ENCODE assay signal across 27 mouse cellular contexts in the genomic region with DNA sequence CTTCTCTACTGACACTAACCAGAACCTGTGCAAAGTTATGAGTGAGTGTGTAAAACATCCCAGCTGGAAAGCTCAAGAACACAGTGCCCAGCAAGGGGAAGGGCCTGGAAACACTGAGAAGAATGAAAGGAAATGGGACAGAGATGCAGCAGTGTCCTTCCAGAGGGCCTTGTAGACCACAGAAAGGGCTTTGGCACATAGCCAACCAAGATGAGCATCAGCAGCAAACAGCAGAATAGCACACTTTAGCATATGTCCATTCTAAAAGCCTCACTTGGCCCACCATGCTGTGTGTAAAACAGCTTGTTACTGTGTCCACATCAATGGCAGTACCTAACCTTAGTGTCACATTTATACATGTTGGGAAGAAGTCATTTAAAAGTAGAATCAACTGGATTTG.
A peak's percentile ranks its signal among the peaks of the same experiment; 100 is the strongest.
DNase-seq lines count a peak whose midpoint lies in the region; ATAC-seq and TF ChIP-seq lines count a peak whose summit lies in the region.
"Had no signal": no experiment of that assay in that cellular context is flagged by ENCODE, and none has a peak within 500 bp of the region (broad histone marks: within the 10 kb centered on the region; RNA-seq: fewer than 3 reads in every experiment).

No protein-coding gene starts in this region.

- no peaks in the 10 kb centered on the region for H3K4me1 ChIP-seq in forebrain, embryonic 14.5 days (ENCODE audit: control insufficient read depth, insufficient read depth, low read length)
- H3K4me1 ChIP-seq in forebrain, embryonic 12.5 days: no peaks in the 10 kb centered on the region
- H3K4me1 ChIP-seq in lung, embryonic 14.5 days (ENCODE audit: insufficient read depth): no peaks in the 10 kb centered on the region
- H3K4me1 ChIP-seq: liver, embryonic 15.5 days; midbrain, embryonic 10.5 days had no signal

- no peak overlapping the region for H3K9ac ChIP-seq in forebrain, embryonic 14.5 days (ENCODE audit: low read length)
- H3K9ac ChIP-seq in forebrain, embryonic 12.5 days: no peak overlapping the region
- no peak overlapping the region for H3K9ac ChIP-seq in lung, embryonic 14.5 days
- H3K9ac ChIP-seq: hindbrain, embryonic 14.5 days; limb, embryonic 12.5 days; liver, embryonic 15.5 days had no signal

- no peak overlapping the region for H3K27ac ChIP-seq in forebrain, embryonic 14.5 days (ENCODE audit: low read depth, low read length)
- no peak overlapping the region for H3K27ac ChIP-seq in forebrain, embryonic 12.5 days
- H3K27ac ChIP-seq in lung, embryonic 14.5 days (ENCODE audit: low read depth): no peak overlapping the region
- H3K27ac ChIP-seq: hindbrain, embryonic 14.5 days; limb, embryonic 12.5 days; liver, embryonic 15.5 days; midbrain, embryonic 10.5 days; stomach, postnatal 0 days had no signal

- H3K4me2 ChIP-seq in forebrain, embryonic 14.5 days (ENCODE audit: low read length): no peak overlapping the region
- no peak overlapping the region for H3K4me2 ChIP-seq in forebrain, embryonic 12.5 days
- no peak overlapping the region for H3K4me2 ChIP-seq in lung, embryonic 14.5 days
- H3K4me2 ChIP-seq: heart, embryonic 11.5 days; hindbrain, embryonic 14.5 days; limb, embryonic 12.5 days; liver, embryonic 15.5 days had no signal

- DNase-seq in forebrain, embryonic 14.5 days (ENCODE audit: low spot score): peak; percentile 8
- peak; percentile 67 for DNase-seq in lung, embryonic 14.5 days
- DNase-seq in lung, postnatal 36 days: no peak
- DNase-seq in ovary, postnatal 14 days (ENCODE audit: low spot score): peak; percentile 4
- no peak for DNase-seq in ovary, adult 18-20 months (ENCODE audit: low spot score)
- DNase-seq in testis, postnatal 10 days (ENCODE audit: low spot score): no peak
- DNase-seq: adrenal gland, adult 2 months; cerebellum, adult 8-10 months; gastrocnemius, postnatal 25 days; heart, adult 11 months; heart, postnatal 36 days; kidney, adult 11 months; kidney, postnatal 14 days; layer of hippocampus, adult 9-11 months; right cerebral cortex, postnatal 4 days; thymus, adult 2 months; thymus, postnatal 36 days had no signal

- H3K4me3 ChIP-seq in forebrain, embryonic 14.5 days (ENCODE audit: low read depth, low read length): no peak overlapping the region
- H3K4me3 ChIP-seq in forebrain, embryonic 12.5 days (replicated peaks): no peak overlapping the region
- H3K4me3 ChIP-seq in lung, embryonic 14.5 days (ENCODE audit: low read depth, low read length): no peak overlapping the region
- H3K4me3 ChIP-seq: erythroblast, embryonic 14.5 days; limb, embryonic 12.5 days; liver, embryonic 15.5 days; midbrain, embryonic 10.5 days had no signal

- TF ChIP-seq CTCF in lung, embryonic 14.5 days (IDR thresholded peaks at IDR 0.05; ENCODE audit: low read depth): no peak

- H3K9me3 ChIP-seq in forebrain, embryonic 14.5 days (replicated peaks; ENCODE audit: control insufficient read depth, low read length): no peaks in the 10 kb centered on the region
- no peaks in the 10 kb centered on the region for H3K9me3 ChIP-seq in forebrain, embryonic 12.5 days
- H3K9me3 ChIP-seq in lung, embryonic 14.5 days (ENCODE audit: low read depth, low read length): no peaks in the 10 kb centered on the region
- H3K9me3 ChIP-seq: limb, embryonic 12.5 days; liver, embryonic 15.5 days; midbrain, embryonic 10.5 days had no signal

- no peak for ATAC-seq in forebrain, embryonic 14.5 days
- no peak for ATAC-seq in forebrain, embryonic 12.5 days (ENCODE audit: low FRiP score)
- no peak; the same call in 1 of the 2 replicates for ATAC-seq in lung, embryonic 14.5 days (ENCODE audit: insufficient read depth)
- ATAC-seq: CD4-positive, CD25-positive, alpha-beta regulatory T cell, adult 4 months; inflammation-experienced regulatory T-cells, adult 6 months had no signal

- no peaks in the 10 kb centered on the region for H3K27me3 ChIP-seq in forebrain, embryonic 14.5 days (replicated peaks; ENCODE audit: control insufficient read depth, insufficient read depth, low read length)
- no peaks in the 10 kb centered on the region for H3K27me3 ChIP-seq in forebrain, embryonic 12.5 days
- no peaks in the 10 kb centered on the region for H3K27me3 ChIP-seq in lung, embryonic 14.5 days (ENCODE audit: insufficient read depth, low read length)
- H3K27me3 ChIP-seq: limb, embryonic 12.5 days; liver, embryonic 15.5 days had no signal

- no peaks in the 10 kb centered on the region for H3K36me3 ChIP-seq in forebrain, embryonic 14.5 days (ENCODE audit: control insufficient read depth, insufficient read depth, low read length)
- H3K36me3 ChIP-seq in forebrain, embryonic 12.5 days (replicated peaks): no peaks in the 10 kb centered on the region
- H3K36me3 ChIP-seq in lung, embryonic 14.5 days (ENCODE audit: insufficient read depth): no peaks in the 10 kb centered on the region
- H3K36me3 ChIP-seq: limb, embryonic 12.5 days; liver, embryonic 15.5 days; midbrain, embryonic 10.5 days had no signal

Comparison
In these comparisons a context has a peak if more than half of its experiments do, and no peak if none do; other contexts are left out.
1. DNase-seq: peak in forebrain, embryonic 14.5 days (single experiment), lung, embryonic 14.5 days (single experiment) and ovary, postnatal 14 days (single experiment); none in lung, postnatal 36 days (single experiment), ovary, adult 18-20 months (single experiment) and testis, postnatal 10 days (single experiment).